Mouse (Mus musculus): ENCODE results near the gene Spi1. TPM values are rescaled to one million over a fixed set of nuclear protein-coding genes. Genes with fewer than 3 reads are reported as not detected.

The Spi1 gene
- polyA plus RNA-seq, 1 experiment from 2014 or later: 2.2 TPM

DNA sequence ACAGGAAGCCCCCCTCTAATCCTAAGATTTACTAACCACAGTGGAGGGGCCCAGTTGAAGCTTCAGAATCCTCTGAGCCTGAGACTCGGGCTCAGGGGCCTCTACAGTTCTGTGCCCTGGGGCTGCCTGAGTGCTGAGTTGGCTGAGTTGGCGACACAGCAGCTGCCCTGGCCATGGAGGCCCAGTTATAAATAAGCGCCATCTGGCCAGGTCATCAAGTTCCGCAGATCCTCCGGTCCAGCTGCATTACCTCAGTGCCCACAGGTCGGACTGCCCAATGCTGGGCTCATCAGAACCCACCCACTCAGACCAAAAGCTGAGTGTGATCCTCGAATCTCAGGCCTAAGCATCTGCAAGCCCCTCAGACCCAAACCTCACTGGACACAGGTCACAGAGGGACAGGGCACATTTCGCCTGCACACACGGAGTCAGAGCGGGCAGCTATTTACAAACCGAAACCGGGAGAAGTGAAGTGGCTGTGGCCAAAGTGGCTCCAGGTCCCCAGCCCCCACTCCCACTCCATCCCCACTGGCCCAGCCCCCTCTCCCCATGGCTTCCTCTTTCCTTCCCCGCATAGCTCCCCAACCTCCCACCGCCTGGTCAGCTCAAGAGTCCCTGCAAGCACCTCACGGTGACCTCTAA, 2.1 kb downstream of the Spi1 start:
- DNase-seq (ENCODE audit: low spot score): no peak
- WGBS: 88% methylated on average over 15 of the region's 15 CpGs
- Histone ChIP-seq H3K4me1 (replicated peaks; ENCODE audit: control insufficient read depth, insufficient read depth, low read length) (0 out of 2 replicates have a peak, but pooled peaks cover 1% of the 10 kb centered on the region), H3K9ac (ENCODE audit: low read length) (no peak overlapping the region), H3K27ac (ENCODE audit: low read depth, low read length) (no peak overlapping the region), H3K4me3 (ENCODE audit: low read depth, low read length) (no peak overlapping the region), H3K36me3 (ENCODE audit: control insufficient read depth, insufficient read depth, low read length) (no peaks in the 10 kb centered on the region), H3K27me3 (ENCODE audit: control insufficient read depth, insufficient read depth, low read length) (no peaks in the 10 kb centered on the region), H3K9me3 (ENCODE audit: control insufficient read depth, low read length) (no peaks in the 10 kb centered on the region), H3K4me2 (ENCODE audit: low read depth, low read length, severe bottlenecking) (no peak overlapping the region)
- no peak for ATAC-seq (replicated peaks; ENCODE audit: low FRiP score)

DNA sequence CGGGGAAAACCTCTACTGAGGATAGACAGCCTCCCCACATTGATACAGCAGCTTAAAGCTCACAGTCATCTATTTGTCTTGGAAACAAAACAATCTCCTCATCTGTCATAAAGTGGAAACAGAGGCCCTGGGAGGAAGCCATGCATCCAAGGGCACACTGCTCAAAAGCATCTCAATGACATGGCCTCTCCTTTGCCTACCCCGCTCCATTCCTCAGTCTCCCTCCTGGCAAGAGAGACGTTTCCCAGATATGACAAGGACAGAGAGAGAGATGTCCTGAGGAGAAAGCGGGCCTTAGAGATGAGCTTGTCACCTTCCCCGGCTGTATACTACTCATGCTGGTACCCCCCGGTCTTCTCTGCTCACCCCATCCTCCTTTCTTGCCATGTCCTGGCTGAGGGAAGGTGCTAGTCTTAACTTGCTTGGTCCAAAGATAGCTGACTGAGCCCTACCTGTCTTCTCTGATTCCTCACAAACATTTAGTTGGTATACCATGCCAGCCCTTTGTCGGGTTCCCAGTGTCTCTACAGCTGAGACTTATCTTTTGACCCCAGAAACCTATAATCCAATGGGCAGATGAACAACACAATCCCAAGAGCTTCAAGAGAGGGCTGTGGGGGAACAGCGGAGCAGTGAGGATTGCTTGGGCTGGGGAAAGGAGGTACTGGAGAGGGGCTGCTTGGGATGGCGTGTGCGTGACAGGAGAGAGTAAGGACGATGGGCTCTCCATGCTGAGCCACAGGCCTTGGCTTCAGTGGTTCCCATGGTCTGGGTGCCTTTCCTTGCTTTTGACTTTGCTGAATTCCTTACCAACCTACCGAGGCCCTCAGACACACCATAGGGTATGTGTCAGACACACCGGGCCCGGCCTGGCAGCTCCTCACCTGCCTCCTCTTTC, 3.6 kb downstream of the Spi1 start:
- no peaks in the 10 kb centered on the region for H3K36me3 ChIP-seq (ENCODE audit: control insufficient read depth, insufficient read depth, low read length)
- ATAC-seq (replicated peaks; ENCODE audit: low FRiP score) (no peak), DNase-seq (ENCODE audit: low spot score) (no peak)
- no peak overlapping the region for H3K4me2 ChIP-seq (ENCODE audit: low read depth, low read length, severe bottlenecking)
- H3K9ac ChIP-seq (ENCODE audit: low read length): no peak overlapping the region
- H3K4me3 ChIP-seq (ENCODE audit: low read depth, low read length): no peak overlapping the region
- H3K9me3 ChIP-seq (ENCODE audit: control insufficient read depth, low read length): no peaks in the 10 kb centered on the region
- H3K4me1 ChIP-seq (replicated peaks; ENCODE audit: control insufficient read depth, insufficient read depth, low read length): 0 out of 2 replicates have a peak, but pooled peaks cover 1% of the 10 kb centered on the region
- H3K27ac ChIP-seq (ENCODE audit: low read depth, low read length): no peak overlapping the region
- no peaks in the 10 kb centered on the region for H3K27me3 ChIP-seq (ENCODE audit: control insufficient read depth, insufficient read depth, low read length)
- WGBS: 89% methylated on average over 14 of the region's 14 CpGs

DNA sequence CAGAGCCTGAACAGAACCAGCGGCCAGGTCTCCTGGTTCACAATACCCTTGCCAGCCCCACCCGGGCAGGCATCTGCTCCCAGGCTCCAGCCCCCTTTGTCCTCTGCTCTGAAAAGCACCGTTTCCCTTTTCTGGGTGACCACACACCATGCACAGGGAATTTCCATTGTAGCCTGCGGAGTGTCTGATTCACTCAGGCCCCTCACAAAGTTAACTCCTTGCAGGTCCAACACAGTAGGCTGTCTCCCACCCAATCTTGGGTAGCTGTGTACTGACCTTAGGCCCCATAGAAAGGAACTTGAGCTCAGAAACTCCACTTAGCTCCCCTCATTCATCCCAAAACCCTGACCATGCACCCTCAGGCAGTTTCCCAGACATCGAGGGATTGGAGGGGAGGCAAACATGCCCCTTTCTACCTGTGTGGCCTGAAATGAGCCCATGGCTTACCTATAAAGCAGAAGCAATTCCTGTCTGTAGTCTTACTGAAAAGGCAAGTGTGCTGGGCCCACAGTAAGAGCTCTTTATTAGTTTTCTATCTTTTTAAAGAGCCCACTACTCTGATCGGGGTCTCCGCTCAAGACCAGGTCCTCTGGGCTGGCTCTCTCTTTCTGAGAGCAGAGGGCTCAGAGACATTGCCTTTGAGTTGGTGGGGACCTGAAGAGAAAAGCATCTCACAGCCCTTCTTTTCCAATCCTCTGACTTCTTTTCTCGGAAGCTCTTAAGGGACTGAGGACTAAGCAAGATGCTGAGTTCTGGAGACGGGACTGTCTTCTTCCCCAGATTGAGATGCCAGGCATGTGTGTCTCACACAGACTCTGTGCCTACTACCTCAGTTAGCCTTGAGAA, 4.4 kb downstream of the Spi1 start:
- 0 out of 2 replicates have a peak, but pooled peaks cover 1% of the 10 kb centered on the region for H3K4me1 ChIP-seq (replicated peaks; ENCODE audit: control insufficient read depth, insufficient read depth, low read length)
- ATAC-seq (replicated peaks; ENCODE audit: low FRiP score) (no peak), DNase-seq (ENCODE audit: low spot score) (no peak)
- no peak overlapping the region for H3K9ac ChIP-seq (ENCODE audit: low read length)
- 56% methylated on average over 9 of the region's 9 CpGs for WGBS
- no peak overlapping the region for H3K4me3 ChIP-seq (ENCODE audit: low read depth, low read length)
- H3K4me2 ChIP-seq (ENCODE audit: low read depth, low read length, severe bottlenecking): no peak overlapping the region
- no peaks in the 10 kb centered on the region for H3K9me3 ChIP-seq (ENCODE audit: control insufficient read depth, low read length)
- H3K36me3 ChIP-seq (ENCODE audit: control insufficient read depth, insufficient read depth, low read length): no peaks in the 10 kb centered on the region
- no peak overlapping the region for H3K27ac ChIP-seq (ENCODE audit: low read depth, low read length)
- H3K27me3 ChIP-seq (ENCODE audit: control insufficient read depth, insufficient read depth, low read length): no peaks in the 10 kb centered on the region

DNA sequence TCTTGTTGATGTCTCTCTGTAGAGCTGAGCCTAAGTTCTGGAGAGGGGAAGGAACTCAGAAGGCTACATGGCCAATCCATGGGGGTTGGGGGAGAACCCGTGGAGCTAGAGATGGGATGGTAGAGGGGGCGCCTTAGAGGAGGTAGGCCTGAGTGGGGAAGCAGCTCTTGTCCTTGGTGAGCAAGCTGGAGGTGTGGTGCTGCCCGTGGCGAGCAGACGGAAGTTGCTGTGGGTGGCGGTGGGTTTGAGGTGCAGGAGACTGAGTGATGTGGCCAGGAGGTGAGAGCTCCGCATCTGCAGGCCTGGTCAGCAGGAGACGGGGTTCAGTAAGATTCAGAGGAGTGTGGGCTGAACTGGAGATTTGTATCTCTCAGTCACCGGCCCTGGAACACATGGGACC, 5.3 kb downstream of the Spi1 start:
- no peak overlapping the region for H3K27ac ChIP-seq (ENCODE audit: low read depth, low read length)
- H3K36me3 ChIP-seq (ENCODE audit: control insufficient read depth, insufficient read depth, low read length): no peaks in the 10 kb centered on the region
- H3K9me3 ChIP-seq (ENCODE audit: control insufficient read depth, low read length): no peaks in the 10 kb centered on the region
- H3K27me3 ChIP-seq (ENCODE audit: control insufficient read depth, insufficient read depth, low read length): no peaks in the 10 kb centered on the region
- H3K4me1 ChIP-seq (replicated peaks; ENCODE audit: control insufficient read depth, insufficient read depth, low read length): 0 out of 2 replicates have a peak, but pooled peaks cover 1% of the 10 kb centered on the region
- DNase-seq (ENCODE audit: low spot score): no peak
- no peak for ATAC-seq (replicated peaks; ENCODE audit: low FRiP score)
- no peak overlapping the region for H3K4me3 ChIP-seq (ENCODE audit: low read depth, low read length)
- H3K4me2 ChIP-seq (ENCODE audit: low read depth, low read length, severe bottlenecking): no peak overlapping the region
- WGBS: 90% methylated on average over 9 of the region's 9 CpGs
- H3K9ac ChIP-seq (ENCODE audit: low read length): no peak overlapping the region

DNA sequence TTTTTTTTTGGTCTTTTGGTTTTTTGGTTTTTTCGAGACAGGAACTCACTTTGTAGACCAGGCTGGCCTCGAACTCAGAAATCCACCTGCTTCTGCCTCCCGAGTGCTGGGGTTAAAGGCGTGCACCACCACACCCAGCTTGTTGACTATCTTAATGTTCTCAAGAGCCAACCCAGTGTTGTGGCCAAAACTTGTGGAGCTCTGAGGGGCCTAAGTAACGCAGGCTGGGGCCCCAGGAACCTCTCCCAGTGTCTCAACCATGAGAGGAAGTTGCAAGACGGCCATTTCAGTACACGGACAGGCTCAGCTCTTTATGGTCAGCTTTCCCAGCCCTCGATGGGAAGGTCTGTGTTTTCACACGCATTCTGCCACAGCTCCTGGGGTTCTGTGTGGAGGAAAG, 6.8 kb downstream of the Spi1 start:
- H3K9ac ChIP-seq (ENCODE audit: low read length): no peak overlapping the region
- no peak for DNase-seq (ENCODE audit: low spot score)

DNA sequence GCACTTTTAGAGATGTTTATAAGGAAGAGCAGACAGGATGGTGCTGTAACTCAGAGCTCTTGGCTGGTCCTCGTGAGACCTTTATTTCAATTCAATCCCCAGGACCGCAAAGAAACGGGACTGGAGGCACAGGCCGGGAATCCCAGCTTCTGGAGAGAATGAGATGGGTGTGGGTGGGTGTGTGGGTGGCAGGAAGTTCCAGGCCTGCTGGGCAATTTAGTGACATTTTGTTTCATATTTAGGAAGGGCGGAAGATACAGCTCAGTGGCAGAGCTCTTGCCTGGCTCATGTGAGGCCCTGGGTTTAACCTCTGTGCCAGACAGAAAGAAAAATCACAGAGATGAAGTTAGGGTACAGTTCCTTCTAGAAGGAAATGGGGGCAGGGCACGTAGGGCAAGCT, 8.0 kb downstream of the Spi1 start:
- DNase-seq (ENCODE audit: low spot score) (no peak), ATAC-seq (replicated peaks; ENCODE audit: low FRiP score) (no peak)
- Histone ChIP-seq H3K27me3 (ENCODE audit: control insufficient read depth, insufficient read depth, low read length) (no peaks in the 10 kb centered on the region), H3K9ac (ENCODE audit: low read length) (no peak overlapping the region), H3K4me1 (replicated peaks; ENCODE audit: control insufficient read depth, insufficient read depth, low read length) (0 out of 2 replicates have a peak, but pooled peaks cover 1% of the 10 kb centered on the region), H3K9me3 (ENCODE audit: control insufficient read depth, low read length) (no peaks in the 10 kb centered on the region), H3K27ac (ENCODE audit: low read depth, low read length) (no peak overlapping the region), H3K4me2 (ENCODE audit: low read depth, low read length, severe bottlenecking) (no peak overlapping the region), H3K36me3 (ENCODE audit: control insufficient read depth, insufficient read depth, low read length) (no peaks in the 10 kb centered on the region), H3K4me3 (ENCODE audit: low read depth, low read length) (no peak overlapping the region)
- WGBS: 86% methylated on average over 6 of the region's 6 CpGs

More for the DNA sequence above, 6.8 kb downstream of the Spi1 start:
- Histone ChIP-seq H3K4me1 (replicated peaks; ENCODE audit: control insufficient read depth, insufficient read depth, low read length) (0 out of 2 replicates have a peak, but pooled peaks cover 1% of the 10 kb centered on the region), H3K9me3 (ENCODE audit: control insufficient read depth, low read length) (no peaks in the 10 kb centered on the region), H3K4me3 (ENCODE audit: low read depth, low read length) (no peak overlapping the region), H3K27me3 (ENCODE audit: control insufficient read depth, insufficient read depth, low read length) (no peaks in the 10 kb centered on the region), H3K4me2 (ENCODE audit: low read depth, low read length, severe bottlenecking) (no peak overlapping the region), H3K27ac (ENCODE audit: low read depth, low read length) (no peak overlapping the region), H3K36me3 (ENCODE audit: control insufficient read depth, insufficient read depth, low read length) (no peaks in the 10 kb centered on the region)
- ATAC-seq (replicated peaks; ENCODE audit: low FRiP score): no peak
- WGBS: 82% methylated on average over 9 of the region's 9 CpGs

DNA sequence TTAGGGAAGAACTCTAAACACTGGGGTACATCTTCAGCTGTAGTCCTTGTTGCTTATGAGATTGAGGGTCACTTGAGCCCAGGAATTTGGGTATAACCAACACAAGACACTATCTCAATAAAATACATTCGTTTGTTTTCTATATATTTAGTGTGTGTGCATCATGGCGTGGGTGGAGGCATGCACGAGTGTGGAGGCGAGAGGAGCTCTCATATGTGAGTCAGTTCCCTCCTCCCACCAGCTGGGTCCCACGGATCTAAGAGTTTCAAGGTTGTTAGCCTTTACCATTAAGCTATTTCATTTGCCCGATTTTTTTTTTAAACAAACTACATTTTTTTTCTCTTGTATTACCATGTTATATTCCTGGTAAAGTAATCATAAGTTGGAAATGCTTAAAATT, 8.6 kb downstream of the Spi1 start:
- no peaks in the 10 kb centered on the region for H3K27me3 ChIP-seq (ENCODE audit: control insufficient read depth, insufficient read depth, low read length)
- no peaks in the 10 kb centered on the region for H3K36me3 ChIP-seq (ENCODE audit: control insufficient read depth, insufficient read depth, low read length)
- no peak overlapping the region for H3K4me2 ChIP-seq (ENCODE audit: low read depth, low read length, severe bottlenecking)
- H3K27ac ChIP-seq (ENCODE audit: low read depth, low read length): no peak overlapping the region
- no peak for DNase-seq (ENCODE audit: low spot score)
- H3K4me3 ChIP-seq (ENCODE audit: low read depth, low read length): no peak overlapping the region
- WGBS: 83% methylated on average over 6 of the region's 6 CpGs
- no peak for ATAC-seq (replicated peaks; ENCODE audit: low FRiP score)
- no peaks in the 10 kb centered on the region for H3K9me3 ChIP-seq (ENCODE audit: control insufficient read depth, low read length)
- no peak overlapping the region for H3K9ac ChIP-seq (ENCODE audit: low read length)
- 0 out of 2 replicates have a peak, but pooled peaks cover 1% of the 10 kb centered on the region for H3K4me1 ChIP-seq (replicated peaks; ENCODE audit: control insufficient read depth, insufficient read depth, low read length)

DNA sequence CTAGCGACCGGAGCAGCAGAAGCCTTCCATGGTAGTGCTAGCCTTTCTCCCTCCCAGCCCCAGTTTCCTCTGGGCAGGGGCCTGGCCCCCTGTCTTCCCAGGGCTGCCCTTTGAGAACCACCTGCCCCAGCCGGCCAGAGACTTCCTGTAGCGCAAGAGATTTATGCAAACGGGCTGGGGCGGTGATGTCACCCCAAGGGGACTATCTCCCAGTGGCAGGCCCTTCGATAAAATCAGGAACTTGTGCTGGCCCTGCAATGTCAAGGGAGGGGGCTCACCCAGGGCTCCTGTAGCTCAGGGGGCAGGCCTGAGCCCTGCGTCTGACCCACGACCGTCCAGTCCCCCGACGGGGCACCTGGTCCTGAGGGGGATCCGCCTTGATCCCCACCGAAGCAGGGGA, 14.3 kb downstream of the Spi1 start:
- ATAC-seq (replicated peaks; ENCODE audit: low FRiP score) (no peak), DNase-seq (ENCODE audit: low spot score) (no peak)
- Histone ChIP-seq H3K36me3 (ENCODE audit: control insufficient read depth, insufficient read depth, low read length) (no peaks in the 10 kb centered on the region), H3K4me3 (ENCODE audit: low read depth, low read length) (no peak overlapping the region), H3K9ac (ENCODE audit: low read length) (no peak overlapping the region), H3K27ac (ENCODE audit: low read depth, low read length) (no peak overlapping the region), H3K4me1 (replicated peaks; ENCODE audit: control insufficient read depth, insufficient read depth, low read length) (no peaks in the 10 kb centered on the region), H3K4me2 (ENCODE audit: low read depth, low read length, severe bottlenecking) (no peak overlapping the region), H3K27me3 (ENCODE audit: control insufficient read depth, insufficient read depth, low read length) (no peaks in the 10 kb centered on the region), H3K9me3 (ENCODE audit: control insufficient read depth, low read length) (no peaks in the 10 kb centered on the region)
- WGBS: 71% methylated on average over 14 of the region's 14 CpGs
